Mouse (Mus musculus) MEL (cell line): Measurements from ENCODE around the gene Rtn1. TPM values are rescaled to one million over a fixed set of nuclear protein-coding genes. Genes with fewer than 3 reads are reported as not detected.

Source experiments
- DNase-seq: peaks from one replicate; pipeline ENCODE4 v3.0.0; 2011; ENCODE audit warnings: low read depth, low spot score
- H3K27ac ChIP-seq: 2 replicates; pipeline ENCODE4 v1.5.1; 2012; ENCODE audit warnings: low read depth, mild to moderate bottlenecking, control low read depth, low read length, moderate library complexity; ENCODE audit not compliant: control insufficient read depth
- H3K27me3 ChIP-seq, 2 experiments: fragments of 150-350 bp in 1 of 2; sonication (generic) in 1 of 2; 2 replicates each; pipeline ENCODE4 v1.6.1; 2012; ENCODE audit warnings: low read length in 2 of 2, mild to moderate bottlenecking in 2 of 2, improper control_type of control experiment in 1 of 2, moderate library complexity in 1 of 2; ENCODE audit not compliant: insufficient read depth in 2 of 2, control insufficient read depth in 1 of 2
- H3K36me3 ChIP-seq, 2 experiments: 2 replicates each; pipeline ENCODE4 v1.6.1; 2012 to 2014; ENCODE audit warnings: low read length in 2 of 2, improper control_type of control experiment in 1 of 2, inconsistent platforms in 1 of 2, mild to moderate bottlenecking in 1 of 2; ENCODE audit not compliant: insufficient read depth in 2 of 2, control insufficient read depth in 1 of 2
- H3K4me1 ChIP-seq, 2 experiments: fragments of 150-350 bp in 1 of 2; sonication (generic) in 1 of 2; 2 replicates each; pipeline ENCODE4 v1.6.1; 2012; ENCODE audit warnings: low read length in 2 of 2, improper control_type of control experiment in 1 of 2, mild to moderate bottlenecking in 1 of 2; ENCODE audit not compliant: insufficient read depth in 2 of 2, control insufficient read depth in 1 of 2
- H3K4me3 ChIP-seq, 2 experiments: fragments of 150-350 bp in 1 of 2; sonication (generic) in 1 of 2; 2 replicates each; pipeline ENCODE4 v1.5.1; 2012; ENCODE audit warnings: low read depth in 2 of 2, low read length in 2 of 2, mild to moderate bottlenecking in 2 of 2, moderate library complexity in 2 of 2, control low read depth in 1 of 2, improper control_type of control experiment in 1 of 2; ENCODE audit not compliant: control insufficient read depth in 1 of 2, insufficient read depth in 1 of 2
- H3K79me2 ChIP-seq: 2 replicates; pipeline ENCODE4 v1.6.1; 2012; ENCODE audit warnings: mild to moderate bottlenecking, low read length, moderate library complexity; ENCODE audit not compliant: control insufficient read depth, poor library complexity, insufficient read depth
- H3K9ac ChIP-seq: 2 replicates; pipeline ENCODE4 v1.6.1; 2012; ENCODE audit warnings: low read depth, mild to moderate bottlenecking, control low read depth, low read length, moderate library complexity; ENCODE audit not compliant: control insufficient read depth, poor library complexity, severe bottlenecking
- H3K9me3 ChIP-seq: fragments of 150-350 bp; sonication (generic); replicated peaks from 2 replicates; pipeline ENCODE4 v1.6.1; 2012; ENCODE audit warnings: mild to moderate bottlenecking, low read length, improper control_type of control experiment, moderate library complexity; ENCODE audit not compliant: insufficient read depth
- CHD2 ChIP-seq: IDR thresholded peaks from 2 replicates; pipeline ENCODE4 v1.6.1; 2011; ENCODE audit warnings: low read length, improper control_type of control experiment
- CTCF ChIP-seq, 3 experiments: IDR thresholded peaks in 2 of 3; conservative IDR thresholded peaks in 1 of 3; 2 replicates each; pipeline ENCODE4 v1.5.1; 2011 to 2012; ENCODE audit warnings: low read length in 3 of 3, low read depth in 2 of 3, mild to moderate bottlenecking in 2 of 3, improper control_type of control experiment in 1 of 3, inconsistent platforms in 1 of 3, mixed read lengths in 1 of 3, moderate library complexity in 1 of 3; ENCODE audit not compliant: control insufficient read depth in 1 of 3, insufficient read depth in 1 of 3, poor library complexity in 1 of 3, severe bottlenecking in 1 of 3
- ELF1 ChIP-seq: IDR thresholded peaks from 2 replicates; pipeline ENCODE4 v1.6.1; 2014; ENCODE audit warnings: low read depth, mild to moderate bottlenecking, inconsistent platforms, low read length, improper control_type of control experiment, moderate library complexity
- EP300 ChIP-seq, 2 experiments: IDR thresholded peaks; 2 replicates each; pipeline ENCODE4 v1.6.1; 2011; ENCODE audit warnings: improper control_type of control experiment in 2 of 2, low read length in 2 of 2, low read depth in 1 of 2, mild to moderate bottlenecking in 1 of 2
- ETS1 ChIP-seq: IDR thresholded peaks from 2 replicates; pipeline ENCODE4 v1.6.1; 2012; ENCODE audit warnings: low read depth, mild to moderate bottlenecking, inconsistent platforms, low read length, improper control_type of control experiment, moderate library complexity
- GABPA ChIP-seq: IDR thresholded peaks from 2 replicates; pipeline ENCODE4 v1.6.1; 2012; ENCODE audit warnings: low read depth, mild to moderate bottlenecking, inconsistent platforms, low read length, improper control_type of control experiment, moderate library complexity
- GATA1 ChIP-seq: IDR thresholded peaks from 2 replicates; pipeline ENCODE4 v1.6.1; 2011; ENCODE audit warnings: low read depth, low read length, improper control_type of control experiment
- HCFC1 ChIP-seq: IDR thresholded peaks from 2 replicates; pipeline ENCODE4 v1.6.1; 2012; ENCODE audit warnings: low read depth, mild to moderate bottlenecking, inconsistent platforms, low read length, improper control_type of control experiment, moderate library complexity
- MAFK ChIP-seq: IDR thresholded peaks from 2 replicates; pipeline ENCODE4 v1.6.1; 2011; ENCODE audit warnings: low read depth, mild to moderate bottlenecking, low read length, improper control_type of control experiment, borderline replicate concordance
- MAZ ChIP-seq: IDR thresholded peaks from 2 replicates; pipeline ENCODE4 v1.6.1; 2012; ENCODE audit warnings: low read depth, mild to moderate bottlenecking, inconsistent platforms, low read length, improper control_type of control experiment
- MEF2A ChIP-seq: IDR thresholded peaks from 2 replicates; pipeline ENCODE4 v1.6.1; 2014; ENCODE audit warnings: low read depth, mild to moderate bottlenecking, inconsistent platforms, low read length, improper control_type of control experiment; ENCODE audit not compliant: poor library complexity, insufficient replicate concordance, severe bottlenecking; ENCODE audit errors: extremely low read depth
- MXI1 ChIP-seq: IDR thresholded peaks from 2 replicates; pipeline ENCODE4 v1.6.1; 2011; ENCODE audit warnings: mild to moderate bottlenecking, low read depth, low read length, improper control_type of control experiment
- MYB ChIP-seq: IDR thresholded peaks from 2 replicates; pipeline ENCODE4 v1.6.1; 2011; ENCODE audit warnings: mild to moderate bottlenecking, low read depth, low read length, improper control_type of control experiment
- MYC ChIP-seq: IDR thresholded peaks from 2 replicates; pipeline ENCODE4 v1.6.1; 2011; ENCODE audit warnings: low read depth, mild to moderate bottlenecking, low read length, improper control_type of control experiment, moderate library complexity
- NELFE ChIP-seq: IDR thresholded peaks from 2 replicates; pipeline ENCODE4 v1.6.1; 2011; ENCODE audit warnings: low read depth, low read length, improper control_type of control experiment
- NRF1 ChIP-seq: IDR thresholded peaks from 2 replicates; pipeline ENCODE4 v1.6.1; 2014; ENCODE audit warnings: low read depth, mild to moderate bottlenecking, inconsistent platforms, low read length, improper control_type of control experiment, moderate library complexity; ENCODE audit not compliant: poor library complexity, insufficient read depth, severe bottlenecking
- POLR2A ChIP-seq, 2 experiments: IDR thresholded peaks; 2 replicates each; pipeline ENCODE4 v1.6.1; 2011 to 2012; ENCODE audit warnings: low read length in 2 of 2, mild to moderate bottlenecking in 2 of 2, control low read depth in 1 of 2, improper control_type of control experiment in 1 of 2, low read depth in 1 of 2, moderate library complexity in 1 of 2; ENCODE audit not compliant: control insufficient read depth in 1 of 2, insufficient read depth in 1 of 2, poor library complexity in 1 of 2
- RCOR1 ChIP-seq: IDR thresholded peaks from 2 replicates; pipeline ENCODE4 v1.6.1; 2012; ENCODE audit warnings: low read depth, mild to moderate bottlenecking, inconsistent platforms, low read length, improper control_type of control experiment
- SIN3A ChIP-seq: IDR thresholded peaks from 2 replicates; pipeline ENCODE4 v1.6.1; 2012; ENCODE audit warnings: low read length, improper control_type of control experiment, inconsistent platforms
- SMC3 ChIP-seq: IDR thresholded peaks from 2 replicates; pipeline ENCODE4 v1.6.1; 2011; ENCODE audit warnings: low read depth, low read length, improper control_type of control experiment
- TCF12 ChIP-seq: IDR thresholded peaks from 2 replicates; pipeline ENCODE4 v1.6.1; 2014; ENCODE audit warnings: low read depth, mild to moderate bottlenecking, inconsistent platforms, low read length, improper control_type of control experiment, moderate library complexity
- UBTF ChIP-seq: IDR thresholded peaks from 2 replicates; pipeline ENCODE4 v1.6.1; 2012; ENCODE audit warnings: low read depth, mild to moderate bottlenecking, inconsistent platforms, low read length, improper control_type of control experiment, moderate library complexity, borderline replicate concordance; ENCODE audit not compliant: insufficient read depth
- USF1 ChIP-seq: IDR thresholded peaks from 2 replicates; pipeline ENCODE4 v1.6.1; 2014; ENCODE audit warnings: low read depth, mild to moderate bottlenecking, inconsistent platforms, low read length, improper control_type of control experiment, moderate library complexity
- ZC3H11A ChIP-seq: IDR thresholded peaks from 2 replicates; pipeline ENCODE4 v1.6.1; 2012; ENCODE audit warnings: low read depth, mild to moderate bottlenecking, inconsistent platforms, low read length, improper control_type of control experiment
- ZMIZ1 ChIP-seq: IDR thresholded peaks from 2 replicates; pipeline ENCODE4 v1.6.1; 2012; ENCODE audit warnings: low read depth, mild to moderate bottlenecking, inconsistent platforms, low read length, improper control_type of control experiment, moderate library complexity
- ZNF384 ChIP-seq: IDR thresholded peaks from 2 replicates; pipeline ENCODE4 v1.6.1; 2012; ENCODE audit warnings: low read depth, mild to moderate bottlenecking, inconsistent platforms, low read length, improper control_type of control experiment
- polyA plus RNA-seq, 2 experiments: library from polyadenylated mRNA; stranded (reverse) in 1 of 2; unstranded in 1 of 2; fragments of >175 nt in 1 of 2; fragments of >200 nt in 1 of 2; gene quantifications; 2 replicates each; pipeline versions ENCODE4 v1.2.1 to v1.2.4; 2012; ENCODE audit warnings: low replicate concordance in 2 of 2, low read depth in 1 of 2; ENCODE audit not compliant: insufficient read length in 2 of 2, insufficient read depth in 1 of 2, missing spikeins in 1 of 2
- total RNA-seq: library from RNA; depleted of rRNA; stranded (reverse); fragments of 300-350 nt; gene quantifications from 2 replicates; pipeline ENCODE4 v1.2.3, GENCODE M21; 2012

Gene Rtn1
- total and polyA plus RNA-seq, 3 experiments: not detected

- H3K9ac ChIP-seq: no peak within 1 kb of the TSS
- no peak for DNase-seq
- no peaks in the 10 kb centered on the region; a peak in 1 of 4 replicates for H3K27me3 ChIP-seq
- no peak within 1 kb of the TSS for H3K27ac ChIP-seq
- no peaks in the 10 kb centered on the region for H3K9me3 ChIP-seq
- no peaks in the 10 kb centered on the region for H3K4me1 ChIP-seq
- H3K36me3 ChIP-seq: no peaks in the 10 kb centered on the region
- no peaks in the 10 kb centered on the region for H3K79me2 ChIP-seq
- no peak within 1 kb of the TSS for H3K4me3 ChIP-seq
- TF ChIP-seq SMC3 (no peak), MXI1 (no peak), ZNF384 (no peak), NELFE (no peak), MYC (no peak), MAFK (no peak), GATA1 (no peak), ELF1 (no peak), CTCF (IDR thresholded peaks at IDR 0.05 in 2 of 3, conservative IDR thresholded peaks at IDR 0.05 in 1 of 3; ENCODE audit: control insufficient read depth in 1 of 3, insufficient read depth in 1 of 3, low read depth in 2 of 3, low read length in 3 of 3, poor library complexity in 1 of 3, severe bottlenecking in 1 of 3) (no peak), UBTF (no peak), USF1 (no peak), ZMIZ1 (no peak), CHD2 (no peak), NRF1 (no peak), MYB (no peak), MEF2A (no peak), SIN3A (no peak), HCFC1 (no peak)
These were observed 33.2 kb upstream of the Rtn1 start, which contains the start of gene Lrrc9 for GRCm38 (mm10) chr12:72441839-72442576. TSS of gene Lrrc9 (plus strand) at chr12:72441866.

- no peak for DNase-seq
- no peaks in the 10 kb centered on the region for H3K36me3 ChIP-seq
- peaks cover 0 to 2% of the 10 kb centered on the region in 2 experiments; a peak in 1 of 4 replicates for H3K27me3 ChIP-seq
- no peak overlapping the region for H3K27ac ChIP-seq
- no peaks in the 10 kb centered on the region for H3K4me1 ChIP-seq
- no peaks in the 10 kb centered on the region for H3K79me2 ChIP-seq
- H3K9me3 ChIP-seq: no peaks in the 10 kb centered on the region
- no peak overlapping the region for H3K9ac ChIP-seq
- no peak overlapping the region for H3K4me3 ChIP-seq
- TF ChIP-seq GATA1: no peak
- no peak for TF ChIP-seq MAFK
- no peak for TF ChIP-seq ZC3H11A
- TF ChIP-seq MYB: no peak
- no peak for TF ChIP-seq SIN3A
- no peak for TF ChIP-seq ETS1
- no peak for TF ChIP-seq TCF12
- no peak for TF ChIP-seq POLR2A (IDR thresholded peaks at IDR 0.05; ENCODE audit: control insufficient read depth in 1 of 2, insufficient read depth in 1 of 2, low read depth in 1 of 2, low read length in 2 of 2, poor library complexity in 1 of 2)
- TF ChIP-seq CHD2: no peak
- no peak for TF ChIP-seq RCOR1
- TF ChIP-seq MYC: no peak
- no peak for TF ChIP-seq GABPA
- no peak for TF ChIP-seq EP300 (IDR thresholded peaks at IDR 0.05; ENCODE audit: low read depth in 1 of 2, low read length in 2 of 2)
- TF ChIP-seq MEF2A: no peak
- TF ChIP-seq MAZ: no peak
These were observed 30.2 kb upstream of the Rtn1 start for GRCm38 (mm10) chr12:72438961-72439480.
